Mouse (Mus musculus): Measurements from ENCODE around the gene Tfap2c.

Tfap2c gene

DNA sequence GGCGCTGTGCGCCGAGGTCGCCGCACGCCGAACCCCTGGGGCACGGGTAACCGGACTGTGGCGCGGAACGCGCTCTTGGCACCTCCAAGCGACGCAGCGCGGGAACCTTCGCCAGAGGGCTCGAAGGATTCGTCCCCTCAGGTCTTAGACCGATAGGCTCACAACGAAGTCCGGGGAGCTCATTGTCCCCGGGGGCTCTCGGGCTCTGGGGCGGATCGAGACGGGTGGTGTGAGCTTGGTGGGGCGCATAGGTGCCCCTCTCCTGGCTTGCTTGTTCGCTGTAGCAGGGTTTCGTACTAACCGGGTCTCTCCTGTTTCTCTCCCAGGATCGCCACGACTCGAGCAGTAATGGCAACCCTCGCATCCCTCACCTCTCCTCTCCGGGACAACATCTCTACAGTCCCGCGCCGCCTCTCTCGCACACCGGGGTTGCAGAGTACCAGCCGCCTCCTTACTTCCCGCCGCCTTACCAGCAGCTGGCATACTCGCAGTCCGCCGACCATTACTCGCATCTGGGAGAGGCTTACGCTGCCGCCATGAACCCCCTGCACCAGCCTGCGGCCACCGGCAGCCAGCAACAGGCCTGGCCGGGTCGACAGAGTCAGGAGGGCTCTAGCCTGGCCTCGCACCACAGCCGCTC, 1.8 kb downstream of the Tfap2c start:
- no peak for DNase-seq (ENCODE audit: low spot score)

DNA sequence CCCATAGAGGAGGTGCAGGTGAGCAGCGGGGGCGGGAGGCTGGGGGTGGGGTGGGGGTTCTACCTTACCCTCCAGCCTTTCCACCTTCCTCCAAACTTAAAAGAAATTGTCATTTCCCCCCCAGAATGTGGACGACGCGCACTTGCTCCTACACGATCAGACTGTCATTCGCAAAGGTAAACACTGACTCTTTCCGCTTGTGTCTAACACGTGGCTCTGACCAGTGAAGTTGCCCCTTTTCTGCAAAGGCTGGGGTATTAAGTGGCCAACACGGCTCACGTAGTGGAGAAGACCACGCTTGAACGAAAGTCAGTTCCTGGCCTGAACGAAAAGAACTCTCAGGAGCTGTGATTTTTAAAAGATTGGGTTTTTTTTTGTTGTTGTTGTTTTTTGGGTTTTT, 2.5 kb downstream of the Tfap2c start:
- DNase-seq (ENCODE audit: low spot score), result no peak

DNA sequence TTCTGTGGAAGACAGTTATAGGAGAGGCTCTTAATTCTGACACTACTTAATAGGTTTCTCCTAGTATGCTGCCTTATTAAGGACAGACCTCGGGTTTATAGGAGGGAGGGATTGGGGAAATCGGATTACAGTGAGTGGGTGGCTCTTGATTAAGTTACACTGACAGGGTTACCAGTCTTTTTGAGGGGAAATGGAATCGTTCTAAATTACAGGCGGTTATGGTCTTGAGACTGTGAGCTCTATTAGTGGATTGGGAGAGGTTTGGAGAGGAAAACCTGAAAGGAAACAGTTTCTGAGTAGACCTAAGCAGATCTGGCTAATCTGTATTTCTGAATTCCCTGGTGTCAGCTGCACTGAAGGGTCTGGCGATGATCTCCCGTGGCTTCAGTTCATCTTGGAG, 3.3 kb downstream of the Tfap2c start:
- DNase-seq (ENCODE audit: low spot score), result no peak

DNA sequence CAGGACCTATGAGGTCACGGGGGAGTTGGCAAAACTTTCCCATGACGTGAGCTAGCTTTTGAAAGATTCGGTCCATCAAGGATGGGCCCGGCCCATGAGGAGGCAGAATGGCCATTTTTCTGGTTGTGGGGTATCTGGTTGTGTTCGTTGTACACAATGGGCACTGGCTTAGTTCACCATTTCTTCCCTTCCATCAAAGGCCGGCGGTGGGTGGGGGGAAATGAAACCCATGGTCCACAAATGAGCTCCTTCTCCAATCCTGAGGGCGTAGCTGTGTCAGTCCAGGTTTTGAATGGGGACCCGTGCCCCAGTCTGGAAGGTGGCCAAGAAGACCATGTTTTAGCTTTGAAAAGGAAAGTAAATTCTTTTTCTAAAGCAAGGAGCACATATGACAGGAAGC, 4.8 kb downstream of the Tfap2c start:
- DNase-seq (ENCODE audit: low spot score), result no peak

DNA sequence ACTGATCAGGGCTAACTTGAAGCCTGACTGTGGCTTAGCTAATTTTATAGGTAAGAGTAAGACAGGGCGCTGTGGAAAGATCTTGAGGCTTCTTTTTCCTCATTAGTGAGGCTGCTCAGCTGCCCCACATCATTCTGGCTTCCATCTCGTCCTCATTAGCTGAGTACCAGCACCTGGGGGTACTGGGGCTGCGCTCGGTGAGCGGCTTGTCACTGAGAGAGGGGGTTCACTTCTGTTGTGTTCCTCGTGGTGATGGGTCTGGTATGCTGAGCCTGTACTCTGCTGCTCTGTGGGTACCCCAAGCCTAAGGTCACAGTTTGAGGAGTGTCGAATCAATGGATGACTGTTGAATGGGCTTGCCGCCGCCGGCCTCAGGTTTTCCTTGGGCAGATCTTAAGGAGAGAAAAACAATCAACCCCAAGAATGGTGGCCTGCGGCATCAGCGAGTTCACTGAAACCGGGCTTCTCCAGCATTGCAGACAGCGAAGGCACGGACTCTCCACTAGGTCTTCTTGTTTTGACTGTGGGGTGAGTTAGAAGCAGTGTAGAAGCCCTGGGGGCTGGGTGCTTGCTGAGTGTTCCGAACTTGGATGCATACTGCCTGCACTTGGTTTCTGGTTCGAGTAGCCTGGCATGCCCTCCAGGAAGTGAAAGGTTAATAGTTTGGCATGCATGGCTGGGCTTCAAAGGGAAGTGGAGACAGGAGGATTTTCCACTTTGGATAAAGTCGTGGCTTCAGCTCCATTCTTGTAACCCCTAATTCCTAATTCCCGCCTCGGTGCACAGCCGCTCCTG, 9.5 kb downstream of the Tfap2c start:
- no peak for DNase-seq (ENCODE audit: low spot score)

DNA sequence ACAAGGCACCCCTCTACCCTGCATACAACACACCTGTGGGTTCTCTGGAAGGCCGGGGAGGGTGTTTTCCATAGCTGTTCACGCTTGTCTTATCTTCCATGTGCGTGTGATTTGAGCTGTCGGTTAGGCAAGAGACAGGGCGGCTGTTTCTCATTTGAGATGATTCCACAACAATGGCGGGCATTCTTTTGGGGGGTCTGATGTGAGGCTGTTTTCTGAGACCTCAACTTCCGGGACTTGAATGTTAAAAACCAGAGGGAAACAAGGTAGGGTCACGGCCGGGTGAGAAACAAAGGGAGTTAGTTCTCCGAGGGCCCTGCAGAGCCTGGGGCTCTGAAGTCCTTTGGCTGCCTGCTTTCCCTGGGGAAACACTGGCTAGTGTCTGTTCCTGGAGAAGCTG, 11.6 kb downstream of the Tfap2c start:
- no peak for DNase-seq (ENCODE audit: low spot score)

DNA sequence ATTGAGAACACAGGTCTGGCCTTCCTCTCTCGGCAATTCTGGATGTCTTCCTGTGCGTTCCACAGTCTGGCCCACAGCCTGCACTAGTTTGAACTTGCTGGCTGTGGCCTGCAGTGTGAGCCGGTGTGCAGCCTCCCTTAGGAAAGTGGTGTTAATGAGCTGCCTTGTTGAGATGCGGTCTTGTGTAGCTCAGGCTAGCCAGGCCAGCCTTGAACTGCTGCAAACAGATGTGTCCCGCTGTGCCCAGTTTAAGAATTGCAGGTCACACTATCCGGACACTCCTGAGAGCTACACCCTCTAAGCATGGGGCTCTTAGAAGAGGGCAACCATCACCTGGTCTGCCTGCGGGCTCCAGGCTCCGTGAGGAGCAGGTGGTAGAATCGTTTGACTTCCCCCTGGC, 18.4 kb downstream of the Tfap2c start:
- DNase-seq (ENCODE audit: low spot score), result no peak

DNA sequence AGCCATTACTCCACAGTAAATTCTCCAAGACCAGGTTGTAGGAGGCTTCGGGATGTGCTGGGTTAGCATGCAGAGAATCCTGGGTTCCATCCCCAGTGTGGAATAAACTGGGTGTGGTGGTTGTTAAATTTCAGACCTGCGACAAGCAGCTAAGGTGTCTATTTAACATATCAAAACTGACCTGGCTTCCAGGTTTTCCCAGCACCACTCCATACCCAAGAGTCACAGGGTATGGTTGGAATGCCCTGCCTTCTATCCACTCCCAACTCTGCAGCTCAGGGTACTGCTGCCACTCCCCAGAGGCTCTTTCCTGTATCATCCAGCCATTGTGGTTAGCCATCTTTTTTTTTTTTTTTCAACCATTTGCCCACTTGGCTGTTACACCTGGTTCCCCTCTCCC, 19.1 kb downstream of the Tfap2c start:
- no peak for DNase-seq (ENCODE audit: low spot score)

DNA sequence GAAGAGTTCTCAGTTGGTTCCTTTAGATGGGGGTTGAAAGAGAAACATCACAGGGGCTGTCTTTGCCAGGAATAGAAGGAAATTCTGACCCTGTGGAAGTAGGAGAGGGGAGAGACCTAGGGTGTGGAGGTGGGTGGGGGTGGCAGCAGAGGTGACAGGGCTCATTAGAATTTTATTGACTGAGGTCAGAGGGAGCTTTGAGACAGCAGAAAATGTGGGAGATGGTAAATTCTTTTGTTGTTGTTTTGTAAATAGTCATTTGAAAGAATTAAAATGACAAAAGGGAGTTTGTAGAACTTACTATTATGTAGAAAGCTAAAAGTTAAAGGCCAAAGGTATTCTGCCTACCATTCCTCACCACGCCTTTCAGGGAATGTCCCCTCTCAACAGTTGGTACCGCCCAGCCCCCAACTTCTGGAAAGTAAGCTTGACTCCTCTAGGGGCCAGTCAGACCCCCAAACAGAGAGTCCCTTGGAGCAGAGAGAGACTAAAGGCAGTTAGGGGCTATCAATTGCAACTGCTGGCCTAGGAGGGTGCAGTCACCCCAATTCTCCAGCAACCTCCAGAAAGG, 27.9 kb downstream of the Tfap2c start:
- no peak for DNase-seq (ENCODE audit: low spot score)

DNA sequence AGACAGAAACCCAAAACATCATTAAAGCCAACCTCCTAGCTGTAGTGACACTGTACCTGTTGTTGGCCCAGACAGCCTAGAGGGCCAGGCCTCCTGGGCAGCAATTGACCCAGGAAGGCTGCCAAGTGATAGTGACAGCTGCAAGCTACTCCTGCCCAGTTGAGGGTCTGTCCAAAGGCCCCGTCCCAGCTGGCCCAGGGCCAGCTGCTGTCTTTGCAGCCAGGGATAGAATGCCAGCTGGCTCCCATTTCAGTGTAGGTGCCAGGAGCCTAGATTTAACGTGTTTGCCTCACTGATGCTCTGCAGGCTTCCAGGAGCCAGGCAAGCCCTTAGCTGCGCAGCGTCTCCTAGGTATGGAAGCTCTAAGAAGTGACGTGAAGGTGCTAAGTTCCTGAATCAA, 29.8 kb downstream of the Tfap2c start:
- peak; percentile 3 for DNase-seq (ENCODE audit: low spot score)

DNA sequence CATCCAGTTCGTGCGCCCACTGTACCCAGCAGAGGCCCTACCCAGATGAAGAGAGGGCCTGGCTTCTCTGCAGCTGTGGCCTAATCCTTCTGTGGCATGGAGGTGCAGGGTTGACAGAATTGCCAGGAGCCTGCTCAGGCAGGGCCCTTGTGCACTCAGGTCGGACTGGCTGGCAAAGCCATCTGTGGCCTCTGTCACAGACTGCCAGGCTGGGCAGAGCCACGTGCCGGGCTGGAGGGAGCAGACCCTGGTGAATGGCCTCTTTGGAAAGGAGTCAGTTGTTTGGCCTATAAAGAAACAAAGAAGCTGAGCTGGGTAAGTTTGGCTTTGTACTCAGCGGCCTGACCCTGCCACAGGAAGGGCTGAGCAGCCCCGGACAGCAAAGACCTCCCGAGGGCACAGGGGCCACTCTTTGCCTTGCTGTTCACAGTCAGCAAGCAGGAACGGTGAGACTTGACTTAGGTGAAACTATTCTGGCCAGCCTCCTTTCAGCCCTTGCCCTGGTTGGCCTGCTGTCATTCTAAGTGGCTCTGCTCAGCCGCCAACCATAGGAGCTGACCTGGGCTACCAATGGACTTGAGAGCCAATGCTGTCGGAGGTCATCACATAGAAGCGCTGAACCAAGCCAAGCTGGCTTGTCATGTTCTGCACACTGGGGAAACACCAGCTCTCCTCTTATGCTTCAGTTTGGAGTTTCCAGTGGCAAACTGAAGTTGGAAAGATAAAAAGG, 31.3 kb downstream of the Tfap2c start:
- no peak for DNase-seq (ENCODE audit: low spot score)

DNA sequence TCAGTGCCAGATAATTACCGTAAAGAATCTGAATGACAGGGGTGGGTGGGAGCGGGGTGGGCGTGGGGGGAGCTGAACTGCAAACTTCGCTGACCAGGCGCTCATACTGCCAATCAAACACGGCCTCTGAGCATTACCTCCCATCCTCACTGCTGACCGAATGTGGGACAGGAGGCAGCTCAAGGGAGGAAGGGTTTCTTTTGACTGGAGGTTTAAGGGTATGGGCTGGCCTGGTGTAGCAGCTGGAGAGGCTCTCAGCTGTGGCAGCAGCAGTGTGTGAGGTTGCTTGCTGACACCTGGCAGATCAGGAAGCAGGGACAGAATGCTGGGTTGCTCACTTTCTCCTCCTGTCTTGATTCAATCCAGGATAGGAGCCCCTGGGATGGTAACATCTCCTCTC, 33.9 kb downstream of the Tfap2c start:
- DNase-seq (ENCODE audit: low spot score), result no peak

DNA sequence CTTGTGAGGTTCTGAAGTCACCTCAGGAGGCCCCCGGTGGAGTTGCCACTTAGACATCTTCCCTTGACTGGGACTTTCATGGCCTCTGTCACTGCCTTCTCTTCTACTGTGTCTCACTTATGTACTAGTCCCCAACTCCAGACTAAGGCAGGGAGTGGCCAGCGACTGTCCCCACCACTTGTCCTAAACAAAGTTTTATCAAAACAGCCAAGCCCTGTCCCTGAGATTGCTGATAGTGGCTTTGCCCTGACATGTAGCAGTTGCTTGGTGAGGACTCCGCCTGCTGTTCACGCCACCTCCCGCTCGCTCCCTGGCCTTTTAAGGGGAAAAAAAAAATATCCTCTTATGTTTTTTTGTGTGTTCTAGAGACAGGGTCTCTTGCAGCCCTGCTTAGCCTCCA, 35.9 kb downstream of the Tfap2c start:
- no peak for DNase-seq (ENCODE audit: low spot score)

DNA sequence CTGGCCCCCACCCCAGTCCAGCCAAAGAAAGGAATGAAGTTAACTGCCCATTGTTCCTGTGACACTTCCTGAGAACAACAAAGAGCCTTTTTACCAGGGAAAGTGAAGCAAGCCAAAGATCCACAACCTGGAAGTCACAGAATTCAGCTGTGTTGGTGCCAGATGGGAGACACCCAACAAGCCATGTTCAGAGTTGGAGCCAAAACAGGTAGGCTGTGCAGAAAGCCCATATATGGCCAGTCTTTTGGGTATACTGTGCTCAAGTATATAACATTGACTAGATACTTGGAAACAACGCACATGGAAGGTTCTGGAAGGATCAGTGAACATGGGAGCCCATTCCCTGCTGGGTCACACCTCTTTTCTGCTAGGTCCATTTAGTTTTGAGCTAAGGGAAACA, 39.7 kb downstream of the Tfap2c start:
- DNase-seq (ENCODE audit: low spot score), result no peak

DNA sequence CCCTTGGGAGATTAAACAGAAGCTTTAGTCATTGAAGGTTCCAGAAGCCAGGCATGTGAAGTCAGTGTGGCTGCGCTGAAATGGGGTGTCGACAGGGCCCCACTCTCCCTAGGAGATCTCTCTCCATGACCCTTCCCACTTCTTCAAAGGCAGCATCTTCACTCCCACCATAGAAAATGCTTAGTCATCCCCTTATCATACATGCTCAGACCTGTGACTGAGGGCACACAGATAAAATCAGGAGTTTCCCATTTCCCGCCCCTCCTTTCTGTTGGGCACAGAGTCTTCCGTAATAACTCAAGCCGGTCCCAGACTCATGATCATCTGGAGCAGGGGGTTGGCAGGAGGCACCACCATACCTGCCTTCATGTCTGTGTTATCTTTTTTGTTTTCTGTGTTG, 41.4 kb downstream of the Tfap2c start:
- no peak for DNase-seq (ENCODE audit: low spot score)

DNA sequence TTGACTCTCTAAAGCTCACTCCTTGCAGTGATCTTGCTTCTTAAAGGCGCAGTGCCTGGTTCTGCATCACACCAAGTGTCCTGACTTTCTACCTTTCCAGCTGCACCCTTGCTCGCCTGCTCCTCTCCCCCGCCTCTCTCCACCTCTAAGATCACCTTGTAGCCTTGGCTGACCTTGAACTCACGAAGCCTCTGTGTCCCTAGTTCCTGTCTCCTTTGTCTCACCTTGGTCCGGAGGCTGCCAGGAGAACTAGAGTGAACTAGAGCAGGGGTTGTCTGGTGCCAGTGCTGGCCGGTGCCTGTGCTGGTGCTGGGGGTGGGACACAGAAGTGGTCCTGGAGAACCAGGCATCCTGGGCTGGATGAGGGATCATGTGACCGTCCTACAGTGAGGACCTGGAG, 44.9 kb downstream of the Tfap2c start:
- no peak for DNase-seq (ENCODE audit: low spot score)

DNA sequence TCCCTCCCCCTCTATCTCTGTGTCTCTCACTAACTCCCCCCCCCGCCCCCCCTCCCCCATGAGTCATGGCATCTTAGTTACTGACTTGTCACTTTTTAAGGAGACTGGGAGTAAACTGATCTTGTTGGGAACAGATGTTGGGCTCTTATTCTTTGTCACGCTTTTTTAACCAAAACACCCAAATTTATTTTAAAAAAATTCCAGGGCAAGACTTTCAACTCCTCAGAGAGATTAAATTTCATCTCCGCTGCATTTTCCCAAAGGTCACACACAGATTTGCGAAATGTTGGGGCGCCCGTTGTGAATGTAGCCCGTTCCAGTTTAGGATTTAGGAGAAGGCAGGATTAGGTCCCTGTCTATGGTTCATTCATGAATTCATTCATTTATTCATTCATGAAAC, 47.7 kb downstream of the Tfap2c start:
- DNase-seq (ENCODE audit: low spot score), result no peak

DNA sequence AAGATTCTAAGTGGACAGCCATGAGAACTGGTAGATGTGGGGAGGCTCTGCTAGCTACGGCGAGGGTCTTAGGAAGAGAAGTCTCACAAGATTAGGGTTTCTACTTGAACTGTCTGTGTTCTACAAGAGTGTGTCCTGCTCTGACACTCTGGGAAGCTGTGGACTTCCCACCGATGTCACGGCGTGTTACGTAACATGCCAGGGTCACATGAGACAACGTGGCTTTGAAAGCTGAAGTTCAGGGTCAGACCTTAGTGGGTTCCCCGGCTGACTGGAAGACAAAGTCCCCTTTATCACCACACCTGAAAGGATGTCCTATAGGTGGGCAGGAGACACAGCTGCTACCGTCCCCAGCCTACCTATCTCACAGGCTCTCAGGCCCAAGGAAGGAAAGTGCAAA, 48.5 kb downstream of the Tfap2c start:
- DNase-seq (ENCODE audit: low spot score), result no peak

DNA sequence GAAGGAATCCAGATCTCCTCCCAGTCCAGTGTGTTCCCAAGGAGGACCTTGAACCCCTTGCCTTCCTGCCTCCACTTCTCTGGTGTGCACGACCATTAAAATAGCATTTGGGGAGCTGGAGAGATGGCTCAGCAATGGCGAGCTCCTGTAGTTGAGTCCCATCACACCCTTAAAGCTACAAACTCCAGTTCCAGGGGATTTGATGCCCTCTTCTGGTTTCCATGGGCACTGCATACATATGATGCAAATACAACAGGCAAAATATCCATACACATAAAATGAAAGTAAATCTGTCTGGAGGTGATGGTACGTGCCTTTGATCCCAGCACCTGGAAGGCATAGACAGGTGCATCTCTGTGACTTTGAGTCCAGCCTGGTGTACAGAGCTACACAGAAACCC, 55.2 kb downstream of the Tfap2c start:
- no peak for DNase-seq (ENCODE audit: low spot score)

DNA sequence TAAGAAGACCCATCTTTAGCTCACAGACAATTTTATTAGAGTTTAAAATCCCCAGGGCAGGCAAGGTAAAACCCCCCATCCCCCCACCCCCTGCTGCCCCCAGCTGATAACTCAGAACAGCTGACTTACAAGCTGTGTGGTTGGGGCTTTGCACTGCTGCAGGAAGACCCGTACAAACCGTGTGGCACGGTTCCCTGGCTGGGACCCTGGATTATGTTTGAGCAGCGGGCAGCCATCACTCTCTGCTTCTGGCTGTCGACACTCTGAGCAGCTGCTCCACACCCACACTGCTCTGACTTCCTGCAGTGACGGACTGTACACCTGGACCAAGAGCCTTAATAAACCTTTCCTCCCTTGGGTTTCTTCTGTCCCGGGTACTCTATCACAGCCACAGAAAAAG, 56.2 kb downstream of the Tfap2c start:
- DNase-seq (ENCODE audit: low spot score), result no peak

DNA sequence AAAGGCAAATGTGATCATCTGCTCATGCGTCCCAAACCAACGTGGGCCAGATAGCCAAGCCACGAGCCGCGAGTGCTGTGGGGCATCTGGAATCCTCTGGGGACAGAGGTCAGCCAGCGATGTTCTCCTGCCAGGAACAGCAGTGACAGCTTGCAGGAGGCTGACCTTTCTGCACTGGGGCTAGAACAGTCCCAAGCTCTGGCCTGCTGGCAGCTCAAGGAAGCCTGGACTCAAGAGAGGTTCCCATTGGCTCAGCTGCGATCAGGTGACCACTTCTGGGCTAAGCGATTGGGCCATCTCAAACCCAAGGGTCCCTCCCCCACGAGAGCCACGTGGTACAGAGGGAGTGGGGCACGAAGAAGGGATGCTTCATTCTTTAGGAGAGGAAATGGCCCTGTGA, 58.3 kb downstream of the Tfap2c start:
- DNase-seq (ENCODE audit: low spot score), result no peak

All from layer of hippocampus, adult 11-12 months (tissue).